Mouse (Mus musculus): ENCODE measurements around the gene Gosr2. TPM values are rescaled to one million over a fixed set of nuclear protein-coding genes. Genes with fewer than 3 reads are reported as not detected.
"Not testable (repeated sequence)": the region's sequence is repeated elsewhere in the genome, so short reads cannot be mapped to it uniquely, and the experiment has no call there.

The Gosr2 gene
- polyA plus RNA-seq, 1 experiment from 2014 or later = 99.5 TPM

DNA sequence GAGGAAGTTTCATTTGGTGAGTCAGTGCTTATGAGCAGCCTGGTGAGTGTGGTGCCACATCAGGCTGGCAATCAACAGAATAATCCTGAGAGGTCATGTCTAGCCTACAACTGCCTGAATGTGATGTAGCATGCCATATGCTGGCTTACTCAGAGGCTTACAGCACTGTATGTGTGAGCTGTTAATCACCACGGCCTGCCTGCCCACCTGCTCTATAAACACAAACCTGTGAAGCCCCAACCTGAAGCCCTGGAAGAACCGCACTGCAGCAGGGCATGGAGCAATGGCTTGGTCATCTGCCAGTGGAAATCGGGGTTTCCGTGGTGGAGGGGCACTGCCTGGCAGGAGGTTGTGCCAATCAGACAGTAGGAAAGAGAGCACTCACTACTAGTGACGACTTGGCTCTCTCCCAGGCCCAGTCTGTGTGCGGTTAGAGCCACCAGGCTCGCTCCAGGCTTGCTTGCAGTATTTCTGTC lies 12.4 kb downstream of the Gosr2 start:
- no peak overlapping the region for H3K4me3 ChIP-seq
- H3K9me3 ChIP-seq = no peaks in the 10 kb centered on the region
- H3K4me1 ChIP-seq = peaks cover 22% of the 10 kb centered on the region
- no peak for DNase-seq (ENCODE audit: extremely low spot score, low spot score)
- H3K27ac ChIP-seq = no peak overlapping the region
- peaks cover 87% of the 10 kb centered on the region for H3K36me3 ChIP-seq (replicated peaks)
- no peaks in the 10 kb centered on the region for H3K27me3 ChIP-seq (ENCODE audit: poor library complexity, severe bottlenecking)
- WGBS = 93% methylated on average over 7 of the region's 7 CpGs

- H3K27ac ChIP-seq = no peak overlapping the region
- no peak for DNase-seq (ENCODE audit: extremely low spot score, low spot score)
- peaks cover 7% of the 10 kb centered on the region for H3K4me1 ChIP-seq
- 86% methylated on average over 11 of the region's 11 CpGs for WGBS
- H3K4me3 ChIP-seq = no peak overlapping the region
- no peaks in the 10 kb centered on the region for H3K9me3 ChIP-seq
- H3K36me3 ChIP-seq (replicated peaks) = peaks cover 98% of the 10 kb centered on the region
- no peaks in the 10 kb centered on the region for H3K27me3 ChIP-seq (ENCODE audit: poor library complexity, severe bottlenecking)
These were observed 13.9 kb downstream of the Gosr2 start for GRCm38 (mm10) chr11:103683667-103684334.

DNA sequence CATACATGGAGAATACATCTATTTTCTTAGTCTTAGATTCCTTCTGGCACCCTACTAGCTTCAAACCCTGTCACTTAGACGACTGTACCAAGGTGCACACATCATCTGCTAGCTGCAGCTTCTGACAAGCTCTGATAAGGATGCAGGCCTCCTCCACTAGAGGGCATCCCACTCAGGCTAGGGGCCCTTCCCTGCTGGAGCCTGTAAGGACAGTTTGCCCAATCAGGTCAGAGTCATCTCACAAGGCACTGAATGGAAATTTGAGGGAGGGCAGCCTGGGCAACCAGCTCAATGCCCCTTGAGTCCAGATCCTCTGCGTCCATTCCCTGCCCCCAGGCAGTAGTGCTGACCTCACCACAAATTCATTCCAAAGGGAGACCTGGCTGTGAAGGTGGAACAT lies 20.7 kb downstream of the Gosr2 start:
- H3K27me3 ChIP-seq (ENCODE audit: poor library complexity, severe bottlenecking); H3K9me3 ChIP-seq; H3K27ac ChIP-seq; H3K4me3 ChIP-seq; H3K4me1 ChIP-seq: not testable (repeated sequence)
- DNase-seq (ENCODE audit: extremely low spot score, low spot score) = peak; percentile 43
- H3K36me3 ChIP-seq (replicated peaks) = peaks cover 65% of the 10 kb centered on the region
- WGBS = 31% methylated on average over 2 of the region's 2 CpGs

DNA sequence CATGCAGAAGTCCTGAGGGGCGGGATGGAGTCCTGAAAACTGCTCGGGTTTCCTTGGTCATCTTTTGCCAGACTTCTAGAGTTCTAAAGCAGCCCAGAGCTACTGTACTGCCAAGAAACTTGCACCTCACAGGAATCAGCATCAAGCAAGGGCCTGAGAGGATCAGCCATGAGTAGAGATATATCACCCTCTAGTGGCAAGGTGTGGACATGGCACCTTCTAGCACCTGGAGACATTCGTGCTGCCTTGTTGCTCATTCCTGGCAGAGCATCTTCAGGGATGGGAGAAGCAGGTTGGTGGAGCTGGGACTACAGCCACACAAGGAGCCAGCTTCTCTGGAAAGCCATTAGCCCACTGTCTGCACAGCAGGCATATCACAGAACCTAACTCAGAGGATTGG lies 22.1 kb downstream of the Gosr2 start:
- Histone ChIP-seq H3K36me3 (replicated peaks) (peaks cover 50% of the 10 kb centered on the region), H3K9me3 (no peaks in the 10 kb centered on the region), H3K4me3 (no peak overlapping the region), H3K4me1 (no peaks in the 10 kb centered on the region), H3K27ac (no peak overlapping the region), H3K27me3 (ENCODE audit: poor library complexity, severe bottlenecking) (peaks cover 8% of the 10 kb centered on the region; the same call in 1 of the 2 replicates)
- DNase-seq (ENCODE audit: extremely low spot score, low spot score) = peak; percentile 59
- 38% methylated on average over 3 of the region's 3 CpGs for WGBS

DNA sequence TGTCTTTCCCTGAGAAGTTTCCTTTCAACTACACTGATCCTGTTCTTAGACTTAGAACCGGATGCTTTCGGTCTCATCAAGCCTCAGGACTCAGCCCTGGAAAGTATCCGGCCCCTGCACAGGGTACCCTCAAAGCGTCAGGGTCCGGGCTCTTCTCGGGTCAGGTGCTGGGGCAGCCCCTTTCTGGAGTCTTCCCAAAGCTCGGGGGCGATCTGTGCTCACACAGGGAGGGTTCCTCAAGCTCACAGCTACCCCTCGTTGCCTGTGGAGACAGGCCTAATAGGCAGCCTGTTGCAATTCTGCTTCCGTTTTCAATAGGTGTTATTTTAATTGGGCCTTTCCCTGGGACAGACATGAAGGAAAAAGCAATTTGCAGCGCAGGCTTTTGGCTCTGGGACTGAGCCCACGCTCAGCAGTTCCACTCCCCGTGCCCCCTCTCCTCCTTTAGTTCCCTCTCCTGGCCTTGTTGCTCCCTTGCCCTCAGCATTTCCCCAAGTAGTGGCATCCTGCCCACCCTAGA lies 30.7 kb downstream of the Gosr2 start:
- Histone ChIP-seq H3K27ac (no peak overlapping the region), H3K4me1 (peaks cover 19% of the 10 kb centered on the region), H3K9me3 (no peaks in the 10 kb centered on the region), H3K4me3 (no peak overlapping the region), H3K27me3 (ENCODE audit: poor library complexity, severe bottlenecking) (peaks cover 67% of the 10 kb centered on the region), H3K36me3 (replicated peaks) (no peaks in the 10 kb centered on the region)
- DNase-seq (ENCODE audit: extremely low spot score, low spot score) = no peak
- 50% methylated on average over 13 of the region's 13 CpGs for WGBS

DNA sequence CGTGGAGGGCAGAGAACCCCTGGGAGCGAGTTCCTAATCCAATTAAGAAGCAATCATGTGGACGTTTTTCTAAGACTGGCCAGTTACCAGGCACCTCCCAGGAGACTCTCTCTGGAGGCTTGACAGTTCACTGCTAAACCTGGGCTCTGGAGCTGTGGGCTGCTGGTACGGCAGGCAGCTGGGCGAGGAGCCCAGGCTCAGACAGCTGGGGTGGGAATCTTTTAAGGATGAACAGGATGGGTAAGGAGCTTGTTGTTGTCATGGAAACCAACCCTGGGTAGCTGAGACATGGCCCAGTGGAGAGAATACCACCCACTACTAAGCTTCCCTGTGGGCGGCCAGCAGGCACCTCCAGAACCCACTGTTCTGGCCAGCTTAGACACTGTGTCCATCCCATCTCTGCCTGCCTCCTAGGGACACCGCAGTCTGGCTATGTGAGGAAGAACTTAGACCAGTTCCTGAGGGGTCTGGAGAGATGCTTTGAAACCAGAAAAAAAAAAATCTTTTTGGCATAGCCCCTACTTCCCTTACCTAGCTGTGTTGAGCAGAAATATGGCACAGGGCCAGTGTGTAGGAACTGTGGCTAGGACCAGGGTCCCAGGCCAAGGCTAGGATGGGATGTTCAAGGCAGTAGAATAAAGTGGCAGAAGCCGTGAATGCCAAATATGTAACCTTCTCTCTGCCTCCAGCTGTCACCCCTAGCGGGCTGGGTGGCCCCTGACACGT lies 31.4 kb downstream of the Gosr2 start:
- H3K27me3 ChIP-seq (ENCODE audit: poor library complexity, severe bottlenecking) = peaks cover 70% of the 10 kb centered on the region
- DNase-seq (ENCODE audit: extremely low spot score, low spot score) = no peak
- no peaks in the 10 kb centered on the region for H3K9me3 ChIP-seq
- H3K36me3 ChIP-seq (replicated peaks) = no peaks in the 10 kb centered on the region
- no peak overlapping the region for H3K27ac ChIP-seq
- H3K4me1 ChIP-seq = peaks cover 19% of the 10 kb centered on the region
- H3K4me3 ChIP-seq = no peak overlapping the region
- WGBS = 22% methylated on average over 10 of the region's 10 CpGs

DNA sequence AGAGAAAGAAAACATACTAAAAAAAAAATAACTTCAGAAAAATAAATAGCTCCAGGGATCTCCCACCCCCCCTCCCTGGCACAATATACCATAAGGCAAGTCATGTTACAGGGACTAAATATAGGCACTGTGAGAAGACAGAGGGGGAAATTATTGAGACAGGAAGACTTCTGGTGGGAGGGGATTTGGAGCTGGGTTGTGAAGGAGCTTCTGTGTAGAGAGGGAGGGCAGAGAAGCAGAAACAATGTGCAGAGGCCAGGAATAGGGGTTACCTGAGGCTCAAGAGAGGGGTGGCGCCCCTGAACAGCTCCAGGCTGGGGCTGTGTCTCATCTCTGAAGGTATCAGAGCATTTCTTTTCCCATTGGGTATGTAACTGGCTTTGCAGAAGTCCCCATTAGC lies 32.0 kb downstream of the Gosr2 start:
- Histone ChIP-seq H3K4me3 (no peak overlapping the region), H3K27ac (no peak overlapping the region), H3K27me3 (ENCODE audit: poor library complexity, severe bottlenecking) (peaks cover 64% of the 10 kb centered on the region), H3K9me3 (no peaks in the 10 kb centered on the region), H3K4me1 (peaks cover 19% of the 10 kb centered on the region), H3K36me3 (replicated peaks) (no peaks in the 10 kb centered on the region)
- no peak for DNase-seq (ENCODE audit: extremely low spot score, low spot score)
- 43% methylated on average over 1 of the region's 1 CpGs for WGBS

- DNase-seq (ENCODE audit: extremely low spot score, low spot score) = no peak
- Histone ChIP-seq H3K9me3 (no peaks in the 10 kb centered on the region), H3K4me3 (no peak overlapping the region), H3K27ac (no peak overlapping the region), H3K27me3 (ENCODE audit: poor library complexity, severe bottlenecking) (peaks cover 59% of the 10 kb centered on the region), H3K4me1 (peaks cover 19% of the 10 kb centered on the region), H3K36me3 (replicated peaks) (no peaks in the 10 kb centered on the region)
- WGBS = 91% methylated on average over 8 of the region's 8 CpGs
These were observed 34.6 kb downstream of the Gosr2 start for GRCm38 (mm10) chr11:103663119-103663518.

DNA sequence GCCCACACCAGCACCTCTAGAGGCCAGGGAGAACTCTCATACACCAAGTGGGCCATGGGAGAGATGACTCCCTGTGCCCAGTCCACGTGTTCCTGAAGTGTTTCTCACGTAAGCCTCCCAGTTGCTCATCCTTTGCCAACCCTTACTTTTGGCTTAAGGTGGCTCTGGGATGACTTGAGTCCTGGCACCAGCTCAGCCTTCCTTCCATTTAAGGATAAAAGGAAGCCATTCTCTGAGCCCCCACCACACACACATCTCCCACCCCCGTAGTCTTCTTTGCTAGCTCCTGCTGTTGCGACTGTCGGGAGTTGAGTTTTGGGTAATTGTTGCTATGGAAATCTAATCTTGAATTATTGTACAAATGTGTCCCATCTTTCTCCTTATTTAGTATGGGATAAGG lies 35.2 kb downstream of the Gosr2 start:
- 85% methylated on average over 5 of the region's 5 CpGs for WGBS

DNA sequence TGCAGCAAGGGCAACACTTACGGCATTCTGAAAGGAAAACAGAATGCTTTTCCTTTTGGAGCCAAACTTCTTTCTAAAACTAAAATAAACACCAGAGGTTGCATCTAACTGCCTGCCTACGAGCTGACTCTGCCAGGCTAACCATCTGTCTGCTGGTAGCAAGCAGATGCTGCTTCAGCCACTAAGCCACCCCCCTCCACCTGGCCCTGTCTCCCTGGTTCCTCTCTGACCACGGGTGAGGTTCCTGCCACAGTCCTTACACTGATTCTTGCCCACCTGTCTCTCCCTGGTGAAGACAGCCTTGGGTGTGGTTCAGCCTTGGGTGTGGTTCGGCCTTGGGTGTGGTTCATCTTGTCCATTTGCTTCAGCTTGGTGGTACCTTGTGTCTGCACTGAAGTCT lies 35.8 kb downstream of the Gosr2 start:
- no peaks in the 10 kb centered on the region for H3K36me3 ChIP-seq (replicated peaks)
- H3K27me3 ChIP-seq (ENCODE audit: poor library complexity, severe bottlenecking) = peaks cover 60% of the 10 kb centered on the region
- WGBS = 77% methylated on average over 4 of the region's 4 CpGs

More for the DNA sequence above, 35.2 kb downstream of the Gosr2 start:
- no peak for DNase-seq (ENCODE audit: extremely low spot score, low spot score)
- H3K9me3 ChIP-seq = no peaks in the 10 kb centered on the region
- H3K27ac ChIP-seq = no peak overlapping the region
- H3K4me3 ChIP-seq = no peak overlapping the region
- peaks cover 60% of the 10 kb centered on the region for H3K27me3 ChIP-seq (ENCODE audit: poor library complexity, severe bottlenecking)
- H3K36me3 ChIP-seq (replicated peaks) = no peaks in the 10 kb centered on the region
- peaks cover 19% of the 10 kb centered on the region for H3K4me1 ChIP-seq

GRCm38 (mm10) chr11:103658189-103658588 lies 39.5 kb downstream of the Gosr2 start:
- H3K9me3 ChIP-seq = no peaks in the 10 kb centered on the region
- H3K36me3 ChIP-seq (replicated peaks) = no peaks in the 10 kb centered on the region
- peaks cover 60% of the 10 kb centered on the region for H3K27me3 ChIP-seq (ENCODE audit: poor library complexity, severe bottlenecking)
- H3K4me1 ChIP-seq = no peaks in the 10 kb centered on the region
- H3K4me3 ChIP-seq = no peak overlapping the region
- no peak overlapping the region for H3K27ac ChIP-seq
- WGBS = 87% methylated on average over 7 of the region's 7 CpGs
- no peak for DNase-seq (ENCODE audit: extremely low spot score, low spot score)

More for the DNA sequence above, 35.8 kb downstream of the Gosr2 start:
- no peak overlapping the region for H3K27ac ChIP-seq
- H3K9me3 ChIP-seq = no peaks in the 10 kb centered on the region
- H3K4me1 ChIP-seq = peaks cover 13% of the 10 kb centered on the region
- no peak for DNase-seq (ENCODE audit: extremely low spot score, low spot score)
- no peak overlapping the region for H3K4me3 ChIP-seq

DNA sequence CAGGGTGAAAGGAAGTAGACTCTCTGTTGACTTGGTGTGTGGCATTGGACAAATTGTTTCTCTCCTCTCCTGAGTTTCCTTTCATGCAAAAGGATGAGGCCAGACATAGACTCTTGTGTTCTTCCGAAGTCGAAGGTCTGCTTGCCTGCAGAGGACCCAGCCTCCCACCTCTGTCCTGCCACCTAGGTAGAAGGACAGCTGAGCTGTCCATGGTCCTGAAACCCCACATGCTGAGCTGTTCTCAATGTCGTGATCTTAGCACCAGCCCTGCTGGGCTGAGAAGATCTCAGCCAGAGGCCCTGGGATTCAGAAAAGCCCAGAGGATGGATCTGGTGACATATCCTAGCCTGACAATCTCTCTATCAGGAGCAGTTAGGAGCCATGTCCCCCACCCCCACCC lies 41.2 kb downstream of the Gosr2 start:
- no peaks in the 10 kb centered on the region for H3K9me3 ChIP-seq
- H3K4me3 ChIP-seq = no peak overlapping the region
- H3K36me3 ChIP-seq (replicated peaks) = no peaks in the 10 kb centered on the region
- 9% methylated on average over 3 of the region's 3 CpGs for WGBS
- H3K4me1 ChIP-seq = no peaks in the 10 kb centered on the region
- no peak overlapping the region for H3K27ac ChIP-seq
- peaks cover 61% of the 10 kb centered on the region for H3K27me3 ChIP-seq (ENCODE audit: poor library complexity, severe bottlenecking)
- peak; percentile 44 for DNase-seq (ENCODE audit: extremely low spot score, low spot score)

GRCm38 (mm10) chr11:103653359-103653965 lies 44.2 kb downstream of the Gosr2 start:
- WGBS = 80% methylated on average over 10 of the region's 10 CpGs
- Histone ChIP-seq H3K27me3 (ENCODE audit: poor library complexity, severe bottlenecking) (peaks cover 92% of the 10 kb centered on the region), H3K9me3 (no peaks in the 10 kb centered on the region), H3K27ac (no peak overlapping the region), H3K4me3 (no peak overlapping the region), H3K36me3 (replicated peaks) (no peaks in the 10 kb centered on the region), H3K4me1 (peaks cover 19% of the 10 kb centered on the region)
- DNase-seq (ENCODE audit: extremely low spot score, low spot score) = no peak

Measured in forebrain, embryonic 10.5 days (tissue).